Mouse (Mus musculus) stomach, postnatal 0 days (tissue): ENCODE data around the gene 9130213A22Rik.

Experiments used
- CTCF ChIP-seq: IDR thresholded peaks from 2 replicates; pipeline ENCODE4 v1.5.1; 2016; ENCODE audit warnings: antibody characterized with exemption, low read depth, mild to moderate bottlenecking, moderate library complexity
- EP300 ChIP-seq: optimal IDR thresholded peaks from 2 replicates; pipeline ENCODE3; 2016; ENCODE audit warnings: antibody characterized with exemption

DNA sequence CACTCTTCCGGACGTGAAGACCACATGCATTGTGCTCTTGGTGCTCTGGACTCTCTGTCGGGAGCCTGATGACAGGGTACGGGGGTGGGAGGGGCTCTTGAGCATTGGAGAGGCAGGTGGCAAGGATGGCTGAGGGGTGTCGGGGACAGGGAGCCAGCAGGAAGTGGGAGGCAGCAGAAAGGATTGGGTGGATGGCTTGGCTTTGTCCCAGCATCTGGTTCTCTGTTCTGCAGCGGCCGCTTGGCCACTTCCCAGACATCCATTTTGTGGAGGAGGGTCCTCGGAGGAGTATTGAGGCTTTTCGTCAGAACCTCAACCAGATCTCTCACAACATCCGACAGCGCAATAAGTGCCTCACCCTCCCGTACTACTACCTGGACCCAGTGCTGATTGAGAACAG is 46.9 kb upstream of the 9130213A22Rik start:
- no peak for TF ChIP-seq CTCF
- no peak for TF ChIP-seq EP300
